Mouse (Mus musculus): Measurements from ENCODE around the gene Slc2a3. TPM values are rescaled to one million over a fixed set of nuclear protein-coding genes. Genes with fewer than 3 reads are reported as not detected.

Slc2a3 gene
- 10 to 100 TPM in 1 of 2 experiments, 1 to 10 TPM in 1; 8.1 to 10.3 TPM for total RNA-seq (2021)
- long read RNA-seq, experiment 1, transcript Slc2a3-201 (10 exons, 3,959 nt) = major isoform, 16 of 17 reads
- long read RNA-seq, experiment 1, partial matches to known transcripts = 0 of 17 reads
- long read RNA-seq, experiment 1, other reads (novel, unspliced or antisense) = 1 of 17 reads
- long read RNA-seq, experiment 2, transcript Slc2a3-201 (10 exons, 3,959 nt) = major isoform, 16 of 21 reads
- long read RNA-seq, experiment 2, partial matches to known transcripts = 0 of 21 reads
- long read RNA-seq, experiment 2, other reads (novel, unspliced or antisense) = 5 of 21 reads

- DNase-seq (ENCODE audit: low spot score in 2 of 2) = peak; percentile 56 to 61
These were observed at the start of gene Slc2a3 for GRCm38 (mm10) chr6:122801301-122801800. Gene Slc2a3 (minus strand): TSS chr6:122801640.

- DNase-seq (ENCODE audit: low spot score in 2 of 2) = no peak
These were observed 42.3 kb upstream of the Slc2a3 start for GRCm38 (mm10) chr6:122843759-122844158.

GRCm38 (mm10) chr6:122837539-122837938 is 36.1 kb upstream of the Slc2a3 start:
- DNase-seq (ENCODE audit: low spot score in 2 of 2) = no peak

GRCm38 (mm10) chr6:122836974-122837373 is 35.5 kb upstream of the Slc2a3 start:
- no peak for DNase-seq (ENCODE audit: low spot score in 2 of 2)

GRCm38 (mm10) chr6:122834365-122834764 is 32.9 kb upstream of the Slc2a3 start:
- DNase-seq (ENCODE audit: low spot score in 2 of 2) = peak; percentile 54 to 55

GRCm38 (mm10) chr6:122832880-122833279 is 31.4 kb upstream of the Slc2a3 start:
- no peak for DNase-seq (ENCODE audit: low spot score in 2 of 2)

GRCm38 (mm10) chr6:122828086-122828485 is 26.6 kb upstream of the Slc2a3 start:
- peak in 1 of 2 experiments; percentile 40 for DNase-seq (ENCODE audit: low spot score in 2 of 2)

- peak; percentile 52 to 53 for DNase-seq (ENCODE audit: low spot score in 2 of 2)
These were observed 24.7 kb upstream of the Slc2a3 start for GRCm38 (mm10) chr6:122825923-122826742.

GRCm38 (mm10) chr6:122825166-122825565 is 23.7 kb upstream of the Slc2a3 start:
- no peak for DNase-seq (ENCODE audit: low spot score in 2 of 2)

GRCm38 (mm10) chr6:122824086-122824485 is 22.6 kb upstream of the Slc2a3 start:
- no peak for DNase-seq (ENCODE audit: low spot score in 2 of 2)

- no peak for DNase-seq (ENCODE audit: low spot score in 2 of 2)
These were observed 20.4 kb upstream of the Slc2a3 start for GRCm38 (mm10) chr6:122821822-122822221.

GRCm38 (mm10) chr6:122820799-122821650 is 19.6 kb upstream of the Slc2a3 start:
- DNase-seq (ENCODE audit: low spot score in 2 of 2) = no peak

- DNase-seq (ENCODE audit: low spot score in 2 of 2) = peak; percentile 26 to 39
These were observed 18.8 kb upstream of the Slc2a3 start for GRCm38 (mm10) chr6:122820071-122820798.

- peak; percentile 82 to 85 for DNase-seq (ENCODE audit: low spot score in 2 of 2)
These were observed 18.0 kb upstream of the Slc2a3 start, which contains the start of gene Foxj2 for GRCm38 (mm10) chr6:122819306-122820070. Gene Foxj2 (plus strand): TSS chr6:122819914.

GRCm38 (mm10) chr6:122813640-122814039 is 12.2 kb upstream of the Slc2a3 start:
- no peak for DNase-seq (ENCODE audit: low spot score in 2 of 2)

GRCm38 (mm10) chr6:122812716-122813115 is 11.3 kb upstream of the Slc2a3 start:
- no peak for DNase-seq (ENCODE audit: low spot score in 2 of 2)

GRCm38 (mm10) chr6:122811771-122812600 is 10.5 kb upstream of the Slc2a3 start:
- no peak for DNase-seq (ENCODE audit: low spot score in 2 of 2)

GRCm38 (mm10) chr6:122811280-122811652 is 9.8 kb upstream of the Slc2a3 start:
- DNase-seq (ENCODE audit: low spot score in 2 of 2) = peak; percentile 88 to 92

Data from adrenal gland, adult 18-20 months (tissue).